Mouse (Mus musculus) fibroblast of lung, adult 2 months (primary cell): ENCODE measurements at regions not wholly inside any gene's neighbourhood (a gene's known extent, or its start where the extent isn't known, plus 50 kb on each side); places are given as distances from the start of the nearest gene placed in this dataset.

ENCODE experiments used
- DNase-seq: peaks from one replicate; pipeline ENCODE4 v3.0.0-alpha.2; 2011; ENCODE audit warnings: low read depth

DNA sequence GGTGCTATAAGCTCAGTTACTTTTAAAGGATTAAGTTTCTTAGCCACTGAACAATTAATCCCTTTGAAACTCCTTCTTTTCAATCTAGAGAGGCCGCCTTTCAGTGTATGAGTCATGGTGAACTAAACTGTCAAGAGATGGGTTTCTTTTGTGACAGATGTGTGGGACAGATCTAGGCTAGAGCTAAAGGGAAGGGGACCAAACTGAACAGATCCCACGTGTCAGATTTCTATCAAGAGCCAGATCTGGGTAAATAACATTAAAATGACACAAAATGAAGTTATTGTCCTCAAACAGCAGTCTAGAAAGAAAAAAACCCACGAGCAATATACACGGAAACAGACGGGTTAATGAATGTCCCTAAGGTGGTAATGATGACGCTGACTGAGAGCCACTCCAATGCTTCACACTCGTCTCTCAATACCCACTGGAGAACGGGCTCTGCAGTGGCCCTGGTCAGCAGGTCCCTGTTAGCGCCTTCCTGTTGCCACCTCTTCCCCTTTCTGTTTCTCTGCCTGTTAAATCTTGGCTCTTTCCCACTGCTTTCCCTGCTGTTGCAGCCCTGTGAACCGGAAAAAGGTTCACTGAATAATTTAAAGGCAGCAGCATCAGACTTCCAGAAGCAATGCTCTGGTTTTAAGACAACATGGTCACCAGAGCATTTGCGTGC, 52.7 kb upstream of the Rab3gap2 start:
- no peak for DNase-seq

DNA sequence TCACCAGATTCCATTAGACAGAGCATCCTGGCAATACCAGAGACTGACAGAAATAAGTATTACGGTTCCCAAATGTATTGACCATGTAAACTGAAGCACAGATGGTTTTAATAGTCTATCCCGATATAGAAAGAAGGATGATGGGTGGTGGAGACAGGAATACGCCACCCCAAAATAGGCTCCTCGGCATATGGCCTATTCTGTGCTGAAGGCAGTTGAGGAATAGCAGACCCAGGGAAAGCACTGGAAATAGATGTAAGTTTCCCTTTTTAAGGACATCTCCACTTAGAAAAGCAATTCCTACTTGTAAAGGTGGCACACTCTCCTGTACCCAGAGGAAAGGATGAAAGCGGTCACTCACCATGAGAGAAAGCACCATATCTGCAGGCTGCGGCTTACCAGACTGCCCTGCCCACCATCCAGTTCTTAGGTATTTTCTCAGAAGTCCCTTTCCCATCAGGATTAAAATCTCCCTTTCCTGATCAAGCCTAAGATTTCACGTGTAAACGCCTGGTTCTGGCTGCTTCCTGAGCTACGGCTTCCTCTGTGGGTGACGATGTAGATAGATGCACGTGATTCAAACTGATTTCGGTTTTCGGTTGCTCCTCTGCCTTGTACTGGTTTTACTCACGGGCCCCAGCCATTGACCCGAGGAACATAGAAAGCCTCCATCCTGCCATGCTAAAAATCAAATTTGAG, 53.3 kb upstream of the Rab3gap2 start:
- no peak for DNase-seq

DNA sequence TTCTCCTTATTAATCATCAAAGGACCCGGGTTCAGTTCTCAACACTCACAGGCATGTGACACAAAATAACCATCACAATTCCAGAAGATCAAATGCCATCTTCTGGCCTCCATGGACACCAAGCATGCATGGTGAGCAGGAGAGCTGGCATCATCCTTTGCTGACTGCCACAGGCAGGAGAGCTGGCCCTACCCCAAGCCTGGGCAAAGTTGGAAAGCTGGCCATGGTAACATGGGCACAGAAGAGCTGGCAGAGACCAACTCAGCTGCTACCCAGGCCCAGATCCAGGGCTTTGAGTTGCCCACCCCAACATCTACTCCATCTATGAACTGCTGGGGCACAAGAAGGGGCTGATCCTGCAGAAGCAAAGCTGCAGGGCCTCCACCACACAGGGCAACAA, 59.1 kb upstream of the Rab3gap2 start:
- no peak for DNase-seq

DNA sequence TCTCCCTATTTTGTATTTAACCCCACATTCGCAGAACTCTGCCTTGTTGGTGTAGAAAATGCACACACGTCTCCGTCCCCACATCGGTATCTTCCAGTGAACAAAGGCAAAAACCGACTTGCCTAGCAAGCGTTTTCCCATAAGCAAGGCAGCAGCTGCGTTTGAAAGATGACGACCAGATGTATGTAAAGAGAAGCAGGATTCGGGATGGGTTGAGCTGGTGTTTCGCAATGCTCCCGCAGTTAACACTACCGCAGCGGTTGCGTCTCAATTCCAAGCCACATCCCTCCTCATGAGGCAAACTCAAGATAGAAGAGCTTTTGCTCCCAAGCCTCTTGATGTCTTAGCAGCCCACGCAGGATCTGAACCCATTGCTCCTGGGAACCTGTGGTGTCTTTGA, 59.9 kb upstream of the Rab3gap2 start:
- DNase-seq, result no peak

DNA sequence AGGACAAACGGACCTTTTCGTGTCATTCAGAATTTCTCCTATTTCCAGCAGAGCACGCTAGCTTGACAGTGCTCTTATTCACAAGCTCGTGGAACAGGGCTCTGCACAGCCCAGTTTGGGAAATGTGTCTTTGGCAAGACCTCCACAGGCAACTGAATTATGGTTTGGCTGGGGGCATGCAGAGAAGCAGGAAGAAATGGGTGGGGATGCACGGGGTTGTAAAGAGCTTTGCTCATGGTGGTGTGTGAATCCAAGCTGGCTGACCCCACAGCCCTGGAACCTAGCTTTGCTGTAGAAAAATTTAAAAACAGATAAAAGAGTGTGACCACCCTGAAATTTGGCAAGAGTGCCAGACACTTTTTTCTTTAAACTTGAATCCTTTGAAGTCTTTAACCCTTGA, 63.6 kb upstream of the Rab3gap2 start:
- no peak for DNase-seq

DNA sequence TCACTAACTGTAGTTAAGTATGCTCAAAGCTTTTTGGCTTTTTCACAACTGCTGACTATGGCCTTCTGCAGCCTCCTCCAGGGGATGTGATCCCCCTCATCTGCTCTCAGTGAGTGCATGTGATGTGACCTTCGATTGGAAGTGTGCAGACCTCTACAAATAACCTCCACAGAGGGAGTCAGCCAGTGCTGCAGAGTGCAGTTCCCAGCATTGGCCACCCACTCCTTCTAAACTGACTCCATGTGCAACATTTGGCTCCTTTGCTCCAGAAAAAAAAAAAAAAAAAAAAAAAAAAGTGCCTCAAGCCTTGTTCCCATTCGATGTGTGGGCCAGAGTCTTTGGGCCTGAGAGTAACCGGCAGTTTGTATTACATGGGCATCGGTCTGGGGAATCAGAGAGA, 75.7 kb upstream of the Rab3gap2 start:
- no peak for DNase-seq

DNA sequence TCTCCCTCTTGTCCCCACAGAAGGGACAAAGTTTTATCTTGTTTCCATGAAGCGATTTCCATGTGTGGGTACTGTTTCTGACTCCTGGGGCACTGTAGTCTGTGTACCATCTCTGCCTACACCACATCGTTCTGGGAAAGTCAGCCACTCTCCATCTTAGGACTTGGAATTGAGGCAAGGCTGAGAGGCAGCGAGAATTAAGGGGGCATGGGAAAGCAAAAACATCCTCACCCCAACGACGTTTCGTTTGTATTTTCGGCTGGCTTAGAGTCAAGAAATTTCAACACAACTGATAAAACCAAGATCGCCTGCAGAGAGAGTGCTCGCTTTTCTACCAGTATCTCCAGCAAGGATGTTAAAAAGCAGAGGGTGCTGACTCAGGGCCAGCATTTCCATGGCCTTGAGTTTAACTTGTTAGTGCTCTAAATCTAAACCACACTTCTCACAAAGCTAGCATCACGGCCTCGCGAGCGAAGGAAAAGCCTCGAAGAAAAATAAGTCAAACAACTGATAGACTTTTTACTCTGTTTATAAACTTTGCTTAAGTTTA, 78.1 kb upstream of the Rab3gap2 start:
- no peak for DNase-seq

DNA sequence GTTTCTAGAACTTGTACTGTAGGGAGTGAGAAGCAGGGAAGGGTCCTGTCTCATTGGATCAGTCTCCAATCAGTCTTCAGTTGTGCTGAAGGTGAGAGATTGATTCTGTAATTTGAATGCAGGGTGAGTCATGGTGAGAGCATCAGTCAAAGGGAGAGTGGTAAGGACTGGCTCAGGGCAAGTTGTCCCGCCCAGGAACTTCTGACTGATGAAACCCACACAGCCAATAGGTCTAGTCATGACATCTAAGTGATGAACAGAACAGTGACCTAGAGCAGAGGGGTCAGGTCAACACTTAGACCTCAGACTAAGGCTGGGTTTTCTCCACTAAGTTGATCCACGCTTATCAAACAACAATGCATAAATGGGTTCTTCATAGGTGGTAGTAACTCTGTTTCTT, 82.4 kb upstream of the Rab3gap2 start:
- DNase-seq, result no peak

DNA sequence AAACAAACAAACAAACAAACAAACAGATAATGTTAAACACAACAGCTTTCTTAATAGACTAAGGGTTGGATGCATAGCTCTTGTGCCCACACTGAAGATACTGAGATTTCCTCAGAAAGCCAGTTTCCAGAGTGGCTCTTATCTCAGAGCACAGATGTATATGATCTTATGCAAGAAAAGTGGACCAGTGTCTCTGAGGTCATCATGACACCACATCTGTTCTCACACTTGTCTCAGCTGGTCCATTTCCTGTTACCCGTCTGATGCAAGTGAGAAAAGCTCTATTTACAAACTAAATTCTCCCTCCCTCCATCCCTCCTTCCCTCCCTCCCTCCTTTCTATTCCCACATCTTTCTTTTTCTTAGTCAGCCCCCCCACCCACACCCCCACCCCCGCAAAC, 83.5 kb upstream of the Rab3gap2 start:
- no peak for DNase-seq

DNA sequence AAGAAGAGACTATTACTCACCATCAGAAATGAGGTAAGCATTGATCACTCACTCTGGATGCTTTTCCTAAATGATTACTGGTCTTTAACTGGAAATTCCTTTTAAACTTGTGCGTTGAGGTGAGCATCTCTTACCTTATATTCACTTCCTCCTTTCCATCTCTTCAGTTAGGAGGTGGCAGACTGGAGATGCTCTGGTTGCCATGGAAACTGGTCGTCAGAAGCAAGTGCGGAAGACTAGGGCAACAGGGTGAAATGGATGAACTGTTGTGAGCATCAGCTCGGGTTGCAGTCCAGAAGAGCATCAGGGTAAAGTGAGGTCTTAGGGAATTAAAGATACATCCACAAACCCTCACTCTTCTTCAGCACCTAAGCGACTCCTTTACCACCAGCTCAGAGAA, 86.2 kb upstream of the Rab3gap2 start:
- DNase-seq, result no peak

DNA sequence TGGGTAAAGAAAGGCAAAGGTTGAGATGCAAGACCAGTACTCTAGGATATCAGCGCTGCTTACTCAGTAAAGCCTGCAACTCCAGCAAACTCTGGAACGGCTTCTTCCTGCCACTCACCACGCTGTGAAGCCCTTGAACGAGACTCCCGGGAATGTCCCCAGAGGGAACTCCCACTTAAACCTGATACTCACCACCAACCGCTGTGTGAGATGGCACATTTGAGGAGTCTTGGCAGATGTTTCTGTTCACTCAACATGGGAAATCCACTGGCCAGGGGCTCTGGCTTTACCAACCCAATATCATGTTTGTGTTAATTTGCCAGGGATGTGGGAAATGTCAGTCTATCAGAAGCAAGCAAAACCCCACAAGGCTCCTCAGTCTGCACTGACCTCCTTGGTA, 90.2 kb upstream of the Rab3gap2 start:
- no peak for DNase-seq

DNA sequence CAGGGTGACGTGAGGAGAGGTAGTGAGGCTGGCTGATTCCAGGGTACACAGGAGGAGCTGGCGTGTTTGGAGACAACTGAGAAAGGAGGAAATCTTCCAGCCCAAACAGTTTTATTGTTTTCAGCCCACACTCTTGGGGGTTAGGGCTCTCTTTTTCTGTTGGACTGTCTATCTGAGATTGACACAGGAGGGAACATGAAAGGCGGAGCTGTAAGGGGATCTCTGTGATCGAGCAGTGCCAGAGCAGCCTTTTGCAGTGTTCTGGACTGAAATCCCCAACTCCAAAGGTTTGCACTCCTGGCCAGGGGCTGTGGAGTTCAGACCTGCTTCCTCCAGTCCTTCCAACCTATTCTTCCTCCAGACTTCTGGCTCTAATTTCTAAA, 91.9 kb upstream of the Rab3gap2 start:
- DNase-seq, result no peak

DNA sequence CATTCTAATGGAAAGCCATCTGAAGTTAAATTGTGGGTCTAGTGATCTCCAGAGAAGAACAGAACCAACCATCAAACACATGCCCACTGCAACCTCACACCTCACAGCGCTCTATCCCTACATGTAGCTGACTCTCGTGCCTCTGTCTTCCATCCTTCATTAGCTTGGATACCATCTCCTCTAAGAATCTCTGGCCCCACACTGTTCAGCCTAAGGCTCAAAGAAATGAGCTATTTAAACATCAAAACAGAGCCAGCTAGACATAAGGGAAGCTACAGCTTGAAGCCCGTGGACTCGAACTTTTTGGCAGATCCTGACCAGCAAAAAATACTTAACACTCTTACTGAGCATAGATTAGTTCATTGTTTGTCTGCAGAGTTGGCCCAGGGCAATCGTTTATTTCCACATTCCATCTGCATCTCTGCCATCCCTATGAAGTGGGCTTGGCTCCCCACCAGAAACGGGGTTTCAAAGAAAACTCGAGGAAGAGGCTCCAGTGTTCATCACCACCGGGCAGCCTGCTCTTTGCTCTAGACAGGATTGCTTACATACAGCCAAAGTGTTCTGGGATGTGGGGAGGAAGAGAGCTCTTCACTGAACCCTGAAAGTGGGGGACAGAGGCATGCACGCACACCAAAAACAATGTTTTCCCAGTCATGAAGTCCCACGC, 92.4 kb upstream of the Rab3gap2 start:
- DNase-seq, result no peak

DNA sequence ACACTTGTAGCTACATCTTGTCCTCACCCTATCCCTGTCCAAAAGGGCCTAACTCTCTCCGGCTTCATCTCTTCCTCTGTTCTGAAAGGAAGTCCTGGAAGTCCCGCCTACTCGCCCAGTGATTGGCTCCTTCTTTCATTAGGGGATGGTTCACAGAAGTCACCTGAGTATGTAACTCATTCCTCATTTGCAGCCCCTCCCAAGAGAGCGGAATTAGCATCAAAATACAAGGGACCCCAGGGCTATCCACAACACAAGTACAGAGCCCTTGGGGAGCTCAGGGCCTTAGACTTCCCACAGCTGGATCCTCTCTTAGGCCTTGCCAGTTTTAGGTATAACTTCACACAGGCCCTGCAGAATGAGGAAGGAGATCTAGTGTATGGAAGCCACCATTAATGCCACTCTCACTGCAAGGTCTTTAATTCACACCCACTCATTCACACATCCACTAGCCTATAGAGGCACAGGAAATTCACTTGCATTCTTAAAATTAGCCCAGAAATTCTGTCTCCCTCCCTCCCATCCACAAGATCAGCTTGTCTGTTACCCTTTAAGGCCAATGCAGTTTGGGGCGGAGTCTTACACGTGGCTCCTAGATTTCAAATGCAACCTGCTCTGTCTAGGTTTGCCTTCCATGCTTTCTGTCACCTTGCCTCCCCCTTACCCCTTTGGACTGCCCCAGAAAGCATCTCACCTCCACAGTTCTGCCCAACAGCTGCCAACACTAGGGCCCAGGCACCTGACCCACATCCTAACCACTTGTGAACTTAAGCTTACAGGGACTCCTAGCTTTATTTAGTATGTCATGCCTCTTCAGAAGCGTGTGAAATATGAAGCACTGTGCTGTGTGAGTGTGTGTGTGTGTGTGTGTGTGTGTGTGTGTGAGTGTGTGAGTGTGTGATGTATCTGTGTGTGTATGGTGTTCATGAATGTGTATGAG, 98.7 kb upstream of the Rab3gap2 start:
- no peak for DNase-seq

DNA sequence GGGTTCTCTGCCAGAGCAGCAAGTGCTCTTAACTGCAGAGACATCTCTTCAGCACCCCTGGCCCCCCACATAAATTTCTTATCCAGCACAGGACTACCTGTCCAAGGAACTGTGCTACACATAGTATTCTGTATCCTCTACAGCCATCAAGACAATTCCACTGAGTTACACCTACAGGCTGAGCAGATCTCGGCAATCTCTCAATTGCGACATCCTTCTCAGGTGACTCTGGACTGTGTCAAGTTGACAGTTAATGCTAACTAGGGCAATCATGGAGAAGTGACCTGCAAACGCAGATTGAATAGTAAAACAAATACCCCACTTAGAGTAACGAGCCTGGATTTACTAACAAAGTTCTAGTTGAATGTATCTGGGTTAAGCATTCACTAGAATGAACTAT, 100.1 kb upstream of the Rab3gap2 start:
- DNase-seq, result no peak

DNA sequence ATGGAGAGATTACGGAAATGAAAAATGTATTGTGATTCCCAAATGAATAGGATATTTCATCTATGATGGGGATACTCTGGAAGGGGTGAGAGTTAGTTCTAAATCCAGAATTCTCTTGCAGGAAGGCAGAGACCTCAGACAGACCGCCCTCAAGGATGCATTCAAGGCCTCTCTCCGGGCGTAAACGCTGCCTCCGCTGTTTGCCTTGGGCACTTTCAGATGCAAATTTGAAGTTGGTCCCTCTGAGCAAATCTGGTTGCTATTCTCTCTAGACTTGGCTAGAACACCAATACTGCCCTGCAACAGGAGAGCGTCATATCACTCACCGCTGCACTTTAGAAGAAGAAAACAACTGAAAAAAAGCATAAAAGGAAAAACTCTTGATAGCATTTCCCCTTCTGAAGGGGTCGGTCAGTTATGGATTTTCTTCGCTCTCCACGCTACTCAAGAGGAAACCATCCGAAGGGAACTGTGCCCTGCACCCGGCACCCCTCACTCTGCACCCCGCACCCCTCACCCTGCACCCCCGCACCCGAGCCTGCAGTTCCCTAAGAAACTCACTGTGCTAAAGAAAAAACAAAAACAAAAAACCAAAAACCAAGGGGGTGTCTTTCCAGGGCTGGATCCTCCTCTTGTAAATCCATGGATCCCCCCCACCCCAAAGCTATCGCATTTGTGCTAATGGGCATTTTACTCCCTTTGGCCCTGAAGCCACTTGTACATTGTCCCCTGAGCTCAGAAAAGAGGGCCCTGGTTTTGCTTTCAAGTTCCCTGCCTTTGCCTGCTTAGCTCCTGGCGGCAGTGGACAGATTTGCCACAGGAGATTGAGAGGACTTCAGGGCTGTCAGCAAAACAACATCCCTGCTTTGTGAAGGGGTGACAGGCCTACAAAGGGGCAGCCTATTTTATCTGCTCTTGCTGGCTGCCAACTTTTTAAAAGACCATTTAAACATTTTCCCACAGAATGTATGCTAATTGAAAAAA, 99.9 kb upstream of the Mark1 start:
- DNase-seq, result no peak

DNA sequence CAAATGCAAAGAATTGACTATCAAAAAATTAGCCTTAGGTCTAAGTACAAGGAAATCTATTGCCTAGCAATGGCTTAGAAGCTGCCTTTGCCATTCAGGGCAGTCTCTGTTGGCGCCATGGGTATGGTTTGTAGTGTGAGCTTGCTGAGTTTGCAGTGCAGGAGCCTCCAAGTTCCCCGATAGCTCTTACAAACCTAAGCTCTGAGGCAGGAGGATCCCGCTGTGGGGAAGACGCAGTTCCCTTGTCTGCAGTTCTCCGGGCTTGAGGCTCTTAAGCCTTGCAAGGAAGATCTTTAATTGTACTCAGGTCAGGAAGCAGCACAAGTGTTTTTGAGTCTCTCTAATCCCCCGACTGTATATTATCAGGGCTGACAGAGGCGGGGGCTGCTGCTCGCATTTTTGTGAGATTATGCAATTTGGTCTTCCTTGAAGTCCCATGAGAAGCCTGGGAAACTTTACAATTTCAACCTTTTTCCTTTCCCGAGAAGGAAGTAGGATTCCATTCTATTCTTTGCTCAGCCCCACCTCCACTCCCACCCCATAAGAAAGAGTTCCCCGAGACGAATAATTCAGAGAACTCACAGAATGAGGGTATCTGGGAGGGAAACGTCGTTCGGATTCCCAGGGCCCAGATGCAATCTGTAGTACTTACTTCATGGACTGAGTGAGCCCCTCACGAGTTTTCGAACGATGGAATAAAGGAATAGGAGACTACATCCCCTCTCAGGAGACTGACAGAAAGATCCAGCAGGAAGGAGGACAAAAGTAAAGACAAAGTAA, 99.0 kb upstream of the Mark1 start:
- DNase-seq, result no peak

DNA sequence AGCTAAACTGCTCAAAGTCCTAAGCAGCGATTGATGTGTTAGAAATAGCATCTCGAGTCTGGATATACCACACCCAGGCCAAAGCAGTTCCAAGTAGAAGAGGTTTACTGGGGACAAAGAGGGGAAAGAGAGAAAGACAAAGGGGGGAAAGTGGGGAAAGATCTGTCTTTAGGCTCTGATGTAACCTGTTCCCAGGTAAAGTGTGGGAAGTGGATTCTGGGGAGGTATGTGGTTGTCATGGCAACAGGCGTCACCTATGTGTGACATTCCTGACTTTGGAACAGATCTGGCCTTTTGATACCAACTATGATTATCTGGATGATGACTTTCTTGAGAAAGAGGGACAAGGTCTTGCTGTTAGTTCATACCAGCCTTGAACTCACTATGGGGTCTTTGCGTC, 97.4 kb upstream of the Mark1 start:
- no peak for DNase-seq

DNA sequence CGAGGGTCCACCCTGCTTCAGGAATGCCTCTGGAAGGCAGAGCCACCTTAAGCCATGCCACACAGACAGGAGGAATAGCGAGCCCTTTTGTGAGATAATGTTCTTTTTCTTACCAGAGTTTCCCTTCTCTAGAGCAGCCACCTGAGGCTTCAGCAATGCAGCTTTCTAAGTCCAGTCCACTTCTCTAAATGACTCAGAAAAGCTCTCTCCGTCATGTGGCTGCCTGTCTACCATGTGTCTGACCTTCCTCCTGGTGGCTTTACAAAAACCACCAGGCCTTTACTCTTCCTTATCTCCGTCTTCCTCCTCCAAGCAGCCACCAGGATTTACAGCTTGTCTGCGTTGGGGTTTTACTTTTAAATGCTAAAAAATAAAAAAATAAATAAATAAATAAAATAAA, 93.4 kb upstream of the Mark1 start:
- DNase-seq, result no peak
